Mouse (Mus musculus) spleen, adult 18-20 months (tissue): Measurements from ENCODE around the gene BC029722.

Experiments used
- DNase-seq, 2 experiments: peaks; one replicate each; pipeline ENCODE4 v3.0.0; 2022; ENCODE audit warnings: mixed read lengths in 2 of 2

The BC029722 gene

DNA sequence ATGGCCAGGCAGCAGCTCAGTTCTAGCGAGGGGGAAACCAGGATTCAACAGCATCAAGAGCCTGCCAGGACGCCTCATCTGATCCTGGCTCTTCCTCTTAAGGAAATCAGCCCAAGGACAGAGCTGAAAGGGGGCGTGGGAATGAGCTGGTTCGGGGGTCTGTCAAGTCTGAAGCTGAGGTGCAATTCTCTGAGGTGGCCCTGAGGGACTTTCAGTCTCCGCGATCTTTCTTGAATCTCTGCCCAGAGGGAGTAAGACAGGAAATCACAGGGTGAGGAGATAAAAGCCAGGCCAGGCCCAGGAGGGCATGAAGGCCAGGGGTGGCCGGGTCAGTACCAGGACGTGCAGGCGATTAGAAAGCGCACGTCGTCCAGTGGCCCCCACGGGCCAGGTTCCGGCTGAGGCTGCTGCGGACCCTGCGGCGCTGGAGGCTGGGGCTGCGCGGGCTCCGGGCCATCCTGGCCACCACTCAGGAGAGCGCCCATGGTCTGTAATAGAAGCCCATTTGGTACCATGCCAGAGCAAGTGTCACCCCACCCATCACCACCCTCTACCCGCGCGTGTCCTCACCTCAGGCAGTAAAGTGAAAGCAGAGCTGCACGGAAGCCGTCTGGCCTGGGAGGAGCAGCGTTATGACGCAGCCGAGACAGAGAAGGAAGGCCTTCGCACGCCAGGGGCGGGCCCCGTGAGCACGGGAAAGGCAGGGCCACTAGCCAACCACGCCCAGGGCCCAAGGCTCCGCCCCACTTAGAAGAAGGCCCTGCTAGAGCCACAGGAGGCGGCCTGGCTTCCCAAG, 432 bp downstream of the BC029722 start:
- peak; percentile 91 to 97 for DNase-seq

- DNase-seq, result no peak
These were observed 1.7 kb downstream of the BC029722 start for GRCm38 (mm10) chr2:155817301-155818245.

GRCm38 (mm10) chr2:155816179-155816578, 3.0 kb downstream of the BC029722 start:
- no peak for DNase-seq

DNA sequence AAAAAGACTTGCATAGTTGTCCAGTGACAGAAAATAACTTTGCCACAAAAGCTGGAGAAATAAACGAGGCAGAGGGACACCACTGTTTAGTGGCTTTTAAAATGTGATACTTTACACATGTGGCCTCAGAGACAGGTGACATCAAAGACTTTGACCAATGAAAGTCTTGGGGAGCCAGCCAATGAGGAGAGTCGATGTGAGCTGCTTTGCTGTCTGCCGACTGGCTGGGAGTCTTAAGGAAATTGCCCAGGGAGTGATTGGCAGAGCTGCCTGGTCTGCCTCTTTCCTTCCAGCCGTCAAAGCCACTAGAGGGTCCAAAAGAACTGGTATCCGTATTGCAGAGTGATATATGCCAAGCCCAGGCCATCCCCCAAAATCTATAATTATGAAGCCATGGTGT, 4.4 kb downstream of the BC029722 start:
- DNase-seq, result no peak

- no peak for DNase-seq
These were observed 6.6 kb downstream of the BC029722 start for GRCm38 (mm10) chr2:155812637-155813036.

DNA sequence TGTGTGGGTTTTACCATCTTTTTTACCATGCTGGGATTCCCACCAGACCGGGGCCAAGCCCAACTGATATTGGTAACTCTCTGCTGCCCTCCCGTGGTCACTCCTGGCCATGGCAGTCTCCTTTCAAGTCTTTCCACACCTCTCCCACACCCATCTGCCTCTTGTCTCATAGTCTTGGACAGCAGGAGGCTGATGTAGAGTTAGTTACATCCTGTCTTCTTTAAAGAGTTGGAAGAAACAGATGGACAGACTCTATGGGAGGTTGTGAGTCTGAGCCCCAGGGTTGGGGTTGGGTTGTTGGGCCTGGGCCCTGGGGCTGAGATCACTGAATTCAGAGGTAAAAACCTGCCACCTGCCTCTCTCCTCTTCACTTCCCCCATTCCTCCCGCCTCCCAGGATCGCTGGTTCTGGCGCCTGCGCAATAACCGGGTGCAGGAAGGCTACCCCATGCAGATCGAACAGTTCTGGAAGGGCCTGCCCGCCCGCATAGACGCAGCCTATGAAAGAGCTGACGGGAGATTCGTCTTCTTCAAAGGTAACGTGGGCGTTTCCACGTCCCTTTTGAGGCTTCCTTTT, 7.3 kb downstream of the BC029722 start:
- peak; percentile 41 to 79 for DNase-seq

DNA sequence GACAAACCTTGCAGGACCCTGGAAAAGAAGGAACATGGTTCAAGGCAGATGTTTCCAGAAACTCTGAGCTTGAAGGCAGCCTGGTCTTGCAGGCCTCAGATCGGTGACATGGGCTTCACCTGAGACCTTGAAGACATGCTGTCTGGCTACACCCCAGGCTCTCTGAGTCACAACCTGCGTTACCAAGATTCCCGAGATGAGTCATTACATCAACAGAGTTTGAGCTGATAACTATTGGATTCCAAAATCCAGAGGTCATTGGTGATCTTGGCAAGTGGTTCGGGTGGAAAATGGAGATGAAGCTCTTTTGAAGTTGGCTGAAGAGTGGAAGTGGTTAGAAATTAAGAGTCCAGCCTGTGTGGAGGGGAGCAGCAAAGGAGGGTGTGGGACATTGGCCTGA, 9.6 kb downstream of the BC029722 start:
- no peak for DNase-seq

GRCm38 (mm10) chr2:155807408-155807807, 11.8 kb downstream of the BC029722 start:
- DNase-seq, result no peak

GRCm38 (mm10) chr2:155806548-155806947, 12.7 kb downstream of the BC029722 start:
- no peak for DNase-seq

DNA sequence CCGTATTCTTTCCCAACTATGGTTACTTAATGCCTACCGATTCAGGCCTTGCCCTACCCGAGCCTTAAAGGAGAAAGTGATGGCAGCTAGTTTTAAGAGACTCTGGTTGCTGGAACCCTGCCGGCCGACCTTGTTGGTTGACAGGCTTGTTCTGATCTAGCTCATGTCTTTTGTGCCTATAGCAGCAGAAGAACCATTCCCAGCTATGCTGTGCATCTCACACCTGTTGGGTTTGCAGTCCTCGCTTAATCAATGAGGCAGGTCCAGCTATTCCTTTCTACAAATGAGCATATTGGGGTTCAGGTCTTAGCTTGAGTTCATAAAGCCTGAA, 13.3 kb downstream of the BC029722 start:
- no peak for DNase-seq

GRCm38 (mm10) chr2:155805231-155805924, 13.8 kb downstream of the BC029722 start:
- no peak for DNase-seq

DNA sequence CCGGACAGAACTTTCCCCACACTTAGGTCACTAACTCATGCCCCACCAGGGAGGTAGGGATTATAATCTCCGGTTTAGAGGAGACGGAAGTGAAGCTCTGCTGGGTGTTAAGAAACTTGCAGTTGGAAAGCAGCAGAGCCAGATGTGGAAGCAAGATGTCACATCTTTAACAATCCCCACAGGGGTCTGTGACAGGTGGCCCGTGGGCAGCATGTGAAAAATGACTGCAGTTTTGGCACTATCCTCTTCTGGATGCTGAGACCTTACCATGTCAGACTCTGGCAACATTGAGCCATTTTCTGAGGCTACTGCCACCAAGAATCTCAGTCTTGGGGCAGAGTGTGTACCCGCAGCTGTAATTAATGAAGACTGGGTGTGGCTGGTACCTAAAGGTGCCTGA, 15.2 kb downstream of the BC029722 start:
- no peak for DNase-seq

- DNase-seq, result no peak
These were observed 16.5 kb downstream of the BC029722 start for GRCm38 (mm10) chr2:155802761-155803160.

DNA sequence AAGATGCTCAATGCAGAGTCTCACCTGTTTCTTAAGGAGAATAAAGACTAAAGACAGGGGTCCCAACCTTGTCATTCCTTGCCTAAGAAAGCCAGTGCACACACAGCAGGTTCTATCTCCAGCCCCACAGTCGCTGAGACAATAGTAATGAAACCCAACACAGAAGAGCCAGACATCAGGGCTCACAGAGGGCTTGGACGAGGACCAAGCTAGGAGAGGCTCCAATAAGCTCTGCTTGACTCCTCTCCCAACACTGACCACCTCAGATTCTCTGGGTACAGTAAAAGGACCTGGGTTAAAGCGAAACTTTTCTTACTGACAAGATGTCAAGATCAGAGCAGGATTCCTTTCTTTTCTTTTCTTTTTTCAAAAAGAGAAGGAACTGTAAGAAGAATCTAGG, 20.6 kb downstream of the BC029722 start:
- DNase-seq, result no peak

GRCm38 (mm10) chr2:155794674-155795445, 24.4 kb downstream of the BC029722 start:
- no peak for DNase-seq

GRCm38 (mm10) chr2:155792899-155793298, 26.3 kb downstream of the BC029722 start:
- DNase-seq, result no peak

DNA sequence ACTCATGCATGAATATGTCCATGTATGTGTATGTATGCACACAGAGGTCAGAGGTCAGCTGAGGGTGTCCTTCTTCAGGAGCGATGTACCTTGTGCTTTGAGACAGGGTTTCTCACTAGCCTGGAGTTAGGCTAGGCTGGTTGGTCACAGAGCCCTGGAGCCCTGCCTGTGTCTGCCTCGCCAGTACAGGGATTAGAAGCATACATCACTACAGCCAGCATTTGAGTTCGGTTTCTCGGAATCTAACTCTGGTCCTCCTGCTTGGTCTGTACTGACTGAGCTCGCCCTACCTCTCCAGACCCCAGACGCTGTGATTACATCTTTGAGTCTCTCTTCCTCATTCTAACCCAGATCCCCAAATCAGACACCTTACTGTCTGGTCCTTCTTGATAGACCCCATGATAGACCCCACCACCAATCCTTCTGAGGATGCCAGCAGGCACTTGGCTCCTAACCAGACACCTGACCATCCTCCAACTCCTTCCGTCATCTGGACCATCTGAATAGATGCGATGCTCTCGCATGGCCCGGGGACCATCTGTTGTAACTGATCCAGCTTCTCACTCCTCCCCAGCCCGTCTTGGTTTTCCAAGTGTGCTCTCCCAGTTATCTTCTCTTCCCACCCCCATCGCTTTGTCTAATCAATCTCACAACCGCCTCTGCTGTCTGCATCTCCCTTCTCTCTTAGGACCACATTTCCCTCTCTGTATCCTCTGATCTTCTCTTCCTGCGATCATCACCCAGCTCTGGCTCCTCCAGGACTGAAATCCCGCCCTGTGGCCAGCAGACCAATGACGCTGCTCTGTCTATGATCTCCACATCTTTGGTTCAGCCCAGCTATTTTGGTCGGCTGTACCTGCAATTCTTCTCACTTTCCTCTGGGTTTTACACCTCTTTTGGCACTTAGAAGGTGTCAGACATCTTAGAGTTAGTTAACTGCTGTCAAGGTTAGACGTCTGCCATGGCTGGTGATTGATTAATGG, 31.0 kb downstream of the BC029722 start:
- DNase-seq, result no peak

DNA sequence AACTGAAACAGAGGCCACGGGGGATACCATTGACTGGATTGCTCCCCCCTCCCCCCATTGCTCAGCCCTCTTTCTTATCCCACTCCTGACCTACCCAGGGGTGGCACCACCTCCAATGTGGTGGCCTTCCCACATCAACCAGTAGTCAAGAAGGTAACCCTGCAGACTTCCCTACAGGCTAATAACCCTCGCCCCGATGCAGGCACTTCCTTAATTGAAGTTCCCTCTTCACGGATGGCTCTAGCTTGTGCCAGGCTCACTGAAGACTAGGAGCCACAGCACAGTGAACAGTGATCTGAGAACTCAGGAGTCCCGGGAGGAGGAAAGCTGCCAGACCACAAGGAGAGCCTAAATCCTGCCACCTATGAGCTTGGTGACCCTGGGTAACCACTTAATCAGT, 32.3 kb downstream of the BC029722 start:
- no peak for DNase-seq

GRCm38 (mm10) chr2:155784534-155784933, 34.7 kb downstream of the BC029722 start:
- DNase-seq, result no peak

- no peak for DNase-seq
These were observed 39.7 kb downstream of the BC029722 start for GRCm38 (mm10) chr2:155779506-155779905.

- DNase-seq, result no peak
These were observed 40.2 kb downstream of the BC029722 start for GRCm38 (mm10) chr2:155779066-155779465.
